Mouse (Mus musculus) testis, adult 10 weeks (tissue): ENCODE data around the gene Pdp2. TPM values are rescaled to one million over a fixed set of nuclear protein-coding genes. Genes with fewer than 3 reads are reported as not detected.

Experiments
- polyA plus RNA-seq: library from polyadenylated mRNA; stranded (reverse); fragments of 350-450 nt; fragmentation: Illumina TruSeq; extraction: RNeasy Lipid Tissue Mini Kit (QIAGEN cat#74804); gene quantifications from one replicate; pipeline ENCODE4 v1.2.3, GENCODE M21; 2014; ENCODE audit warnings: low read depth, low replicate concordance

Pdp2 gene
- 1.5 TPM for polyA plus RNA-seq

DNA sequence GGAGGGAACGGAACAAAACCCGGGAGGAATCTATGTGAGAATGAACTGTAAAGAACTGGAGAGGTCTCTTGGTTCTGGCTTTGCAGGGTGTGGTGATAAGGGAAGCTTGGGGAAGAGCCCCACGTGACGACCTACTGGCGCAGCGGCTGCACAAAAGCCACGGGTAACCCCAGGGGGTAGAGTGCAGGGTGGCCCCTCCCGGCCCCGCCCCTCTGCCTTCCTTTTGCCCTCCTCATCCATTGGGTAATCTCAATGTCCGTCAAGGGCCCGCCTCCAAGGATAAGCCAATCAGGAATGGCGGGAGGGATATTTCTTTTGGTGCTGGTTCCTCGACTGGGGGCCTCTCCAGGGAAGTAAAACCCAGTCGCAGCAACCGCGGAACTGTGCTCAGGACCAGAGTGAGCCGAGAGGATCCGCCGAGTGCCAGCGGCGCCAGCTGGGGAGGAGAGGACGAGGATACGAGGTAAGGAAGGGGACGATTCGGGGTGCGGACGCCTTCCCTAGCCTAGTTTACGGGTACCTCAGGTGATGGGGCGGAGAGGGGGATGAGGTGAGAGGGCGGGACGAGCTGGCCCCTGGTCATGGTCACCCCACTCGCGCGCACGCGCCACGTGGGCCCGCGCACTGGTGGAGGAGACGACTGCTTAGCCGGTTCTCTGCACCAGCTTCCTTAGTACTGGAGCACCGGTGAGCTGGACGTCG lies at the start of gene Pdp2:
Pdp2 (plus strand) TSS at position 319 of the 702 bp plus-strand sequence.

DNA sequence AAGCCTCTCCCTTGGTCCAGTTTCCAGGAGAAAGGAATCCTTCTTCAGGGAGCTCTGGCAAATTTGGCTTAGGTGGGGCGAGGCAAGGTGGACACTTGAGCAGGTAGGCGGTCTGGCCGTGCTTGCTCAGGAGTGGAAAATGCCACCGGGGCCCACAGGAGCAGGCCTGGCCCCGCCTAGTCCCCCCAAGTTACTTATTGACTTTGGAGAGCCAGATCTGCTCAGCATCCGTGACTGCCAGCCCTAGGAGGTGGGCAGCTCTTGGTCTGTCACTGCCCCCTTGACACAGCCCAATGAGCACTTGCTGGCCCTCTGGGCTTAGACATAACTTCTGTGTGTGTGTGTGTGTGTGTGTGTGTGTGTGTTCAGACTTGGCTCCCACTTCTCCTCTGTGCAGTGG lies 32.9 kb downstream of the Pdp2 start, which contains the start of gene Cdh16:
Cdh16 (minus strand) TSS at position 236 of the 400 bp plus-strand sequence.

DNA sequence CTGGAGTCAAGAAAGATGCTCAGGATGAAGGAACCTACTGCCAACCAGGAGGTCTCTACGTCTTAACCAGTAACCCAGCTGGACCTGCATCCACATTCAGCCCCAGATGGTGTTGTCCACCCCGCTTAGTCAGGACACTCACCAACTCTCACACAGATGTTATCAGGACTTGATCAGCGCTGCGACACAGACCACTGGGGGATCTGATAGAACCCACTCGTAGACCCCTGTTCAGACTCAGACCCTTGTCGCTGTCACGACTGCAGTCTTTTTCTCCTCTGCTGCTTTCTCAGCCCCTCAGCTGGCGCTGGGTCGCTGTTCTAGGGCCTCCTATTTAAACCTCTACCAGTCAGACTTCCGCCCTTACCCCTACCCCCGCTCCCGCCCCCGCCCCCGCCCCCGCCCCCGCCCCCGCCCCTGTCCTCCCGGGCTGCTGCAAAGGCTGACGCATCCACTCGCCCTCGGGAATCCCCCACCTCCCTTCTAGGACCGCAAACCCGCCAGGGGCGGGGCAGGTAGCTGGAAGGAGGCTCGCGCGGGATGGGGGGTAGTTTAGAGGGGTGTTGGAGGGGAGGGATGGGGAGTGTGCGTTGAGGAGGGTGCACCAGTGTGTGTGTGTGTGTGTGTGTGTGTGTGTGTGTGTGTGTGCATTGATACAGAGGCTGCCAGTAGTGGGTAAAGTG lies 39.9 kb downstream of the Pdp2 start, which contains the start of gene Rrad:
Rrad (minus strand) TSS at position 347 of the 683 bp plus-strand sequence.

DNA sequence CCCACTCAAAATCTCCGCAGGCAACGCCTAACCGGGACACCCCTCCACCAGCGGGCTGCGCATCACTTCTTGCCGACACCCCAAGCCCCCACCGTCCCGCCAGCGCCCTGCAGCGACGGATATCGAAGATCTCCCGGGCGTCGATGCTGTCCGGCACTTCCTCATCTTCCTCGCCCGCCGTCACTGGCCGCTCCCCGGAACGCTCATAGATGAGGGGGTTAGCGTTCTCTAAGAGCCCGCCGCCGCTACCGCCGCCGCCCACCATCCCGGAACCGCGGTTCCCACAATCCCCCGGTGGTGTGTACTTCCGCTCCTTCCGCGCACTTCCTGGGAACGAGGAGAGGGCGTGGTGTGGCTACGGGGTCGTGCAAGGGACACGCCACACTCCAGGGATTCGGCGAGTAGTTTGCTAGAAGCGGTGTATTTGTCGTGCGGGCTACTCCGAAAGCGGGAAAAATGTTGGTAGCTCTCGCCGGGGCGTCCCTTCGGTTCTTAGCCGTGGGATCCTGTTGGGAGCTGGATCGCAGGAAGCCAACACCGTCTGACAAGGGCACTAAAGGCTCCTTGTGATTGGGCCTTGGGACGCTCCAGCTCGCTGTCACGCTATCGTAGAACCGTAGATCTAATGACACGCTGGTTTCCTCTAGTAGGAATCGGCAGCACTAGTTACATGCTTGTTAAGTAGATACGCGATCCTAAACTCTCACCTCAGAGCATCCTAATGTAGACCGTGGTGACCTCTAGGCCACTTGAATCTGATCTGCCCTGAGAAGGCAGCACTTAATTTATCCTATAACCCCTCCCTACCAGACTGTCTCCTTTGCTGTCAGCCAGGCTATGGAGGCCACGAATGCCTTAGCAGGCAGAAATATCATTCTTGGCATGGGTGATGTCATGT lies 50.4 kb downstream of the Pdp2 start, which contains the start of gene Ciao2b:
Ciao2b (minus strand) TSS at position 540 of the 898 bp plus-strand sequence.

Other genes with a start within 250 kb of the Pdp2 start
- 2.7 TPM for gene Cmtm4, start 195.6 kb upstream of the Pdp2 start, polyA plus RNA-seq
- 146 TPM for gene Dync1li2, start 148.4 kb upstream of the Pdp2 start, polyA plus RNA-seq
- gene Terb1, start 81.5 kb upstream of the Pdp2 start, polyA plus RNA-seq = 65.7 TPM
- gene Nae1, start 56.8 kb upstream of the Pdp2 start, polyA plus RNA-seq = 267 TPM
- gene Car7, start 56.8 kb upstream of the Pdp2 start, polyA plus RNA-seq = 0.28 TPM
- gene Cdh16, start 32.9 kb downstream of the Pdp2 start, polyA plus RNA-seq = not detected
- not detected for gene Rrad, start 39.9 kb downstream of the Pdp2 start, polyA plus RNA-seq
- gene Ciao2b, start 50.5 kb downstream of the Pdp2 start, polyA plus RNA-seq = 1.9 TPM
- gene Ces2a, start 142.6 kb downstream of the Pdp2 start, polyA plus RNA-seq = not detected
- not detected for gene Ces2b, start 240.1 kb downstream of the Pdp2 start, polyA plus RNA-seq